Mouse (Mus musculus) cerebellum, adult 2 months (tissue): ENCODE results near the gene Tpk1.

Source experiments
- CTCF ChIP-seq: fragments of 200-500 bp; IDR thresholded peaks from 2 replicates; pipeline ENCODE4 v1.5.1; 2011; ENCODE audit warnings: low read depth, mild to moderate bottlenecking, control low read depth, low read length, moderate library complexity, borderline replicate concordance; ENCODE audit not compliant: insufficient read depth
- POLR2A ChIP-seq: fragments of 200-500 bp; IDR thresholded peaks from 2 replicates; pipeline ENCODE4 v1.6.1; 2011; ENCODE audit warnings: low read length, control low read depth, borderline replicate concordance; ENCODE audit not compliant: insufficient read depth

GRCm38 (mm10) chr6:43535459-43535858, 130.6 kb downstream of the Tpk1 start:
- no peak for TF ChIP-seq CTCF
- TF ChIP-seq POLR2A, result no peak
